Mouse (Mus musculus) ovary, postnatal 10 days (tissue): ENCODE data around the gene Edem3.
"Not testable (repeated sequence)": the region's sequence is repeated elsewhere in the genome, so short reads cannot be mapped to it uniquely, and the experiment has no call there.

Experiments
- DNase-seq: peaks from one replicate; pipeline ENCODE4 v3.0.0; 2022; ENCODE audit warnings: low spot score

Gene Edem3

GRCm38 (mm10) chr1:151754881-151755659, at the start of gene Edem3:
Gene Edem3 (plus strand): TSS chr1:151755371.
- peak; percentile 83 for DNase-seq

- peak; percentile 59 for DNase-seq
Observed at GRCm38 (mm10) chr1:151705723-151706396, 49.3 kb upstream of the Edem3 start.

DNA sequence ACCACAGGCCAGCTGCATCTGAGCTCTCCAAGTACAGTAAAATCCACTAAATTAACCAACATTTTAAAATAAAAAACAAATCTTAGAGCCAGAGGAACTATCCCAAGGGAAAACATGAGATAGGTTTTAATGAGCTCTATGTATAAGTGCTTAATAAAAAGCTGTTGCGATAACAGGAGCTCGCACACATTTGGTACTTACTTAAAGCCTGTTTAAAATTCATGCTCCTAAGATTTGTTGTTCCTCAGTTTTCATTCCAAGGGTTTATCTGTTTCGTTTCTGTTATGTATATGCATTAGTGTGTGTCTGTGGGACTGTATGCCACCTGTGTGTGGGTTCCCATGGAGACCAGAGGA, 48.8 kb upstream of the Edem3 start:
- DNase-seq: no peak

- DNase-seq: no peak
Observed at GRCm38 (mm10) chr1:151708966-151709733, 46.0 kb upstream of the Edem3 start.

- DNase-seq: no peak
Observed at GRCm38 (mm10) chr1:151709734-151710022, 45.5 kb upstream of the Edem3 start.

DNA sequence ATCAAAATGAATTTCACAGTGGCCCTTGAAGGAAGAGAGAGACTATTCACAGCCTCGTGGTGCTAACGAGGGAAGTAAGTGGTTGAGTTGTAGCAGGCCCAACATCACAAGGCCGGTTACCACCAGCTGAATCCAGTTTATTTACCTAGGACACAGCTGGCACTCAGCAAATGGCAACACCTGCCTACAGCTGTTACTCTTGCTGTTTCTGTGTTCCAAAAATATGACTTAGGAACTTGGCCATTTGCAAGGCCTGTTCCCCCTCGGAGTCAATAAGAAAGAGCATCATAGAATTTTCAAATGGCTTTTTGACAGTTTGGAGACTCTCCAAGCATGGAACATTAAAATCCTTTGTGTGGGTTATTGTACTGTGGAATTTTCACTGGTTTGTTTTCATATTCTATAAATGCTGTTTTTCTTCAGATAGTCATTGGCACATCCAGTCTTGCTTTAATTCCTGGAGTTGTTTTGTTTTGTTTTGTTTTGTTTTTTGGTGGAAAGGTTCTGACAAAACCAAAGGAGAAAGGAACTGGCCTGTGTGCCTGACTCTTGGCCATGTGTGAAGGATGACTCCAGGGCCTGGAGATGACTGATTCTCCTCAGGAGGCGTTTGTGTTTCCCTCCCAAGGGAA, 44.6 kb upstream of the Edem3 start:
- no peak for DNase-seq

- no peak for DNase-seq
Observed at GRCm38 (mm10) chr1:151711062-151711461, 44.1 kb upstream of the Edem3 start.

DNA sequence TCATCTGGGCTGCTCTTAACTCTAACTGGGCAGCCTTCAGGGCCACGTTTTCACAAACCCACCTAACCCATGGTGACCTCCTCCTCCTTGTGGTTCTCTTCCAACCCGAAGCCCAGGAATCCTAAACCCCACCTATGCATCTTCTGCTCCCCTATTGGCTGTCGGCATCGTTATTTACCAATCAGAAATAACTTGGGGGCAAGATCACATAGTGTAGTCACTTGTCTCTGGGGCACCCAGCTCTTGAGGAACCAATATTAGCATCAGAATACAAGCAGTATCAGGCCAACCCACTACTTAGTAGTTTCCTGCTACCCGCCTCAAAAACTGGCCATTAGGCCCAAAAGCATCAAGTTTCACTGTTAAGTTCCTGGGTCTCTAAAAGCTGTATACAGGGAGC, 42.5 kb upstream of the Edem3 start:
- DNase-seq: no peak

GRCm38 (mm10) chr1:151713622-151714021, 41.5 kb upstream of the Edem3 start:
- no peak for DNase-seq

GRCm38 (mm10) chr1:151716024-151716710, 39.0 kb upstream of the Edem3 start:
- DNase-seq: no peak

DNA sequence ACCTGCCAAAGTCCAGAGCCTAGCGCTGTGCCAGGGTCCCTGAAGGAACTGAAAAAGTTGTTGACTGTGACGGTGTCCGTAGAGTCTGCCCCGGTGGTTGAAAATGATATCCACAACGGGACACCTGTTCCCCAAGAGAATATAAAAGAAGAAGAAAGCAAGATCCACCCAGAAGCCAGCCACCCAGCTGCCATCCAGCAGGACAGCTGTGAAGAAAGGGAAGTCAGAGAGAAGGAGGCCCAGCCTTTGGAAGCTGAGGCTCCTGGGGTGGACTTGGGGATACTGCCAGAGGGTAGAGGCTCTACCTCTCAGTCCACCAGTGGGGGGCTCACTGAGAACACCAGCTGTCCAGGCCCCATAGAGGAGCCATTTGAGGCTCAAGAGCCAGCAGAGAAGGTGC, 37.5 kb upstream of the Edem3 start:
- no peak for DNase-seq

DNA sequence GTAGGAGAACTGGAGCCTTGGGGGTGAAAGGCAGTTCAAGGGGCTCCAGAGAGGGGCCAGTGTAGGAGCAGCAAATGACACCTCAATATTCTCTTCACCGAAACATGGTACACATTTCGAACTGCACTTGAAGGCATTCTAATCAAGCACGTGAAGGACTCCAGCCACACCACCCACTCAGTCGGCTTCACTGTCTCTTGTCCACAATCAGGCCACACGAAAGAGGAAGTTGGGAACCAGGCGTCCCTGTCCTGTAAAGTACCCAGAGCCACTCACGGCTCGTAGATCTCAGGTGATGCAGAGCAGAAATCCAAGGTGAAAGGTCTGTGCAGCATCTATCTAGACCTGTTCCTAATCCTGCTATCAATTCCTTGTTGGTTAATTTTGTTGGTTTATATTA, 36.6 kb upstream of the Edem3 start:
- no peak for DNase-seq

GRCm38 (mm10) chr1:151719911-151720310, 35.3 kb upstream of the Edem3 start:
- DNase-seq: no peak

GRCm38 (mm10) chr1:151720566-151720965, 34.6 kb upstream of the Edem3 start:
- DNase-seq: no peak

GRCm38 (mm10) chr1:151721357-151721983, 33.7 kb upstream of the Edem3 start:
- no peak for DNase-seq

DNA sequence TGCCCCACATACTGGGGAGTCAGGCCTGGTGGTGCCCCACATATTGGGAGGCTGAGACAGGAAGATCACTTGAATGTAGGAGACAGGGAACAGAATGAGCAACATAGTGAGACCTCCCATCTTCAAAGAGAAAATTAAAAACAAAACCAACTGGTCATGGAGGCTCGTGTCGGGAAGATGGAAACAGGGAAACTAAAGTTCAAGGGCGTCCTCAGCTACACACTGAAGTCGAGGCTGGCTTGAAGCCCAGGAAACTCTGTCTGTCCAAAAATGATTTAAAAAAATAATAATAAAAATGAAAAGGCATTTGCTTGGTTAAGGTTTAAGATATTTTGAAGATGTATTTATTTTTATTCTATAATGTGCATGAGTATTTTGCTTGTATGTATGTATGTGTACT, 31.4 kb upstream of the Edem3 start:
- DNase-seq: no peak

DNA sequence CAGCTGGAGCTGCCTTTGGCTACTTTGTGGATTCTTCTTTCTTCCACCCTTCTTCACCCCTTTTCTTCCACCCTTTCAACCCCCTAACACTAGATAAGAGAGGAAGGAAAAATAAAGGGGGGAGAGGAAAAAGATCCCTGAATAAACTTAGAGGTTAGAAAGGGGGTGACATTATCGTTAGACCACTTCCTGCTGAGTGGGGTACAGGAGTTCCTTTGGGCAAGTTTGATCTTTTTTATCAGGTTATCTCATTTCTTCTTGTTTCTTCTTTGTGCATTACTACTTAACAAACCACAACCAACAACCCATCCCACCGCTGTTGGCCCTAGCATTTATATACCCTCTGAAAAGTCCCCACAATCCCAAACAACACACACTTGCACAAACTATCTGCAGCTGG, 29.6 kb upstream of the Edem3 start:
- no peak for DNase-seq

GRCm38 (mm10) chr1:151726358-151726757, 28.8 kb upstream of the Edem3 start:
- DNase-seq: no peak

DNA sequence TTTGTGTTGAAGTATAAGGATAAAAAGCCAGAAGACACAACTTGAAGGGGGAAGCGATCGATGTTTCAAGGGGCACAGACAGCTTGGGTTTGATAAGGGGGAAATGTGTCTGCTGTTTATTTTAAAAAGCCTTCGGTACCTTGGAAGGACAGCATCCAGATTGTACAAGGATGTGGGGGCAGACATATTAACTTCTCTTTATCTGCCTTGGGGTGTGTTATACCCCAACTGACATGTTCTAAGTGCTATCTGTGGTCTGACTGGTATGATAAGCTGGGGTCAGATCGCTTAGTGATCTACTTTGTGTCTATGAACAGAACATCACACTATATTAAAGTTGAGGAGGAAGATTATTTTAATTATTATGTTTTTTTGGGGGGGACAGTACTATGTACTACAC, 27.0 kb upstream of the Edem3 start:
- DNase-seq: no peak

- no peak for DNase-seq
Observed at GRCm38 (mm10) chr1:151737146-151737545, 18.0 kb upstream of the Edem3 start.

GRCm38 (mm10) chr1:151741199-151741621, 14.0 kb upstream of the Edem3 start:
- DNase-seq: no peak

DNA sequence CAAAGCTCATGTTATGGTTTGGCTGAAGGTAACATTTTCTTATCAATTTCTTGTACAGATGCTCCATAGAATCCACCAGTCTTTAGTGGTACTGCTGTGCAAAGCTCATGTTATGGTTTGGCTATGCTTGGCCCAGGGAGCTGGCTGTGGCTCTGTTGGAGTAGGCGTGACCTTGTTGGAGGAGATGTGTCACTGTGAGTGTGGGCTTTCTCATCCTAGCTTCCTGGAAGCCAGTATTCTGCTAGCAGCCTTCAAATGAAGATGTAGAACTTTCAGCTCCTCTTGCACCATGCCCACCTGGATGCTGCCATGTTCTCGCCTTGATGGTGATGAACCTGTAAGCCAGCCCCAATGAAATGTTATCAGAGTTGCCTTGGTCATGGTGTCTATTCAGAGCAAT, 5.3 kb upstream of the Edem3 start:
- not testable (repeated sequence) for DNase-seq
